Mouse (Mus musculus) olfactory bulb, adult 2 months (tissue): ENCODE results near the gene Lrrc29. TPM values are rescaled to one million over a fixed set of nuclear protein-coding genes. Genes with fewer than 3 reads are reported as not detected.
A peak's percentile ranks its signal among the peaks of the same experiment; 100 is the strongest.

ENCODE experiments used
- H3K27ac ChIP-seq: fragments of 200-500 bp; 2 replicates; pipeline ENCODE4 v1.5.1; 2012; ENCODE audit warnings: low read depth, low read length; ENCODE audit not compliant: insufficient read depth
- H3K4me1 ChIP-seq: fragments of 200-500 bp; 2 replicates; pipeline ENCODE4 v1.6.1; 2012; ENCODE audit warnings: low read length; ENCODE audit not compliant: control insufficient read depth, insufficient read depth
- H3K4me3 ChIP-seq: fragments of 200-500 bp; 2 replicates; pipeline ENCODE4 v1.5.1; 2012; ENCODE audit warnings: mild to moderate bottlenecking, low read depth, low read length, moderate library complexity; ENCODE audit not compliant: insufficient read depth
- CTCF ChIP-seq: fragments of 200-500 bp; IDR thresholded peaks from 2 replicates; pipeline ENCODE4 v1.5.1; 2012; ENCODE audit warnings: low read depth, mild to moderate bottlenecking, low read length, moderate library complexity; ENCODE audit not compliant: insufficient read depth
- POLR2A ChIP-seq: fragments of 200-500 bp; IDR thresholded peaks from 2 replicates; pipeline ENCODE4 v1.6.1; 2012; ENCODE audit warnings: mild to moderate bottlenecking, low read depth, low read length, moderate library complexity; ENCODE audit not compliant: insufficient read depth
- WGBS: fragments of 180-500 bp; shearing (Covaris S2); methylation state at CpG from one replicate; pipeline ENCODE4 v1.1.7; 2018; 5-methylcytosine and 5-hydroxymethylcytosine counted together
- polyA plus RNA-seq: library from polyadenylated mRNA; stranded (reverse); fragments of >200 nt; gene quantifications from 2 replicates; pipeline ENCODE4 v1.2.4, GENCODE M21; 2012; ENCODE audit warnings: low replicate concordance; ENCODE audit not compliant: missing spikeins, insufficient read depth, insufficient read length

Lrrc29 gene
- polyA plus RNA-seq, 1 experiment = not detected

- H3K4me1 ChIP-seq = peaks cover 22% of the 10 kb centered on the region
- H3K4me3 ChIP-seq = peak overlapping the region; percentile 73
- WGBS = under 1% methylated on average over 53 of the region's 53 CpGs
- TF ChIP-seq CTCF = no peak
- peak; percentile 88 for TF ChIP-seq POLR2A
- H3K27ac ChIP-seq = peak overlapping the region; percentile 78
Measured at GRCm38 (mm10) chr8:105288958-105289732, 36.9 kb downstream of the Lrrc29 start.

GRCm38 (mm10) chr8:105288231-105288630, 37.8 kb downstream of the Lrrc29 start:
- WGBS = 61% methylated on average over 5 of the region's 5 CpGs
- no peak overlapping the region for H3K4me3 ChIP-seq
- no peak overlapping the region for H3K27ac ChIP-seq
- TF ChIP-seq POLR2A (no peak), CTCF (no peak)
- H3K4me1 ChIP-seq = peaks cover 22% of the 10 kb centered on the region

- WGBS = 86% methylated on average over 4 of the region's 4 CpGs
- no peak overlapping the region for H3K4me3 ChIP-seq
- H3K4me1 ChIP-seq = peaks cover 22% of the 10 kb centered on the region
- H3K27ac ChIP-seq = no peak overlapping the region
- TF ChIP-seq CTCF = no peak
- TF ChIP-seq POLR2A = no peak
Measured at GRCm38 (mm10) chr8:105286907-105287306, 39.2 kb downstream of the Lrrc29 start.

GRCm38 (mm10) chr8:105285514-105285913, 40.6 kb downstream of the Lrrc29 start:
- TF ChIP-seq CTCF = no peak
- no peak for TF ChIP-seq POLR2A
- 60% methylated on average over 12 of the region's 12 CpGs for WGBS
- H3K4me3 ChIP-seq = no peak overlapping the region
- H3K4me1 ChIP-seq = peaks cover 18% of the 10 kb centered on the region
- no peak overlapping the region for H3K27ac ChIP-seq

GRCm38 (mm10) chr8:105283074-105283473, 43.0 kb downstream of the Lrrc29 start:
- peaks cover 11% of the 10 kb centered on the region for H3K4me1 ChIP-seq
- no peak overlapping the region for H3K27ac ChIP-seq
- peak; percentile 47 for TF ChIP-seq CTCF
- TF ChIP-seq POLR2A = no peak
- WGBS = 49% methylated on average over 23 of the region's 23 CpGs
- H3K4me3 ChIP-seq = no peak overlapping the region

GRCm38 (mm10) chr8:105282239-105282638, 43.8 kb downstream of the Lrrc29 start:
- no peak for TF ChIP-seq POLR2A
- TF ChIP-seq CTCF = no peak
- 95% methylated on average over 4 of the region's 4 CpGs for WGBS

GRCm38 (mm10) chr8:105281821-105282220, 44.3 kb downstream of the Lrrc29 start:
- TF ChIP-seq POLR2A (no peak), CTCF (no peak)
- WGBS = 93% methylated on average over 12 of the region's 12 CpGs
- Histone ChIP-seq H3K4me1 (peaks cover 11% of the 10 kb centered on the region), H3K27ac (no peak overlapping the region), H3K4me3 (no peak overlapping the region)

More at GRCm38 (mm10) chr8:105282239-105282638, 43.8 kb downstream of the Lrrc29 start:
- H3K27ac ChIP-seq = no peak overlapping the region
- H3K4me1 ChIP-seq = peaks cover 11% of the 10 kb centered on the region
- no peak overlapping the region for H3K4me3 ChIP-seq

GRCm38 (mm10) chr8:105280567-105280966, 45.5 kb downstream of the Lrrc29 start:
- Histone ChIP-seq H3K27ac (no peak overlapping the region), H3K4me3 (no peak overlapping the region), H3K4me1 (peaks cover 16% of the 10 kb centered on the region)
- 83% methylated on average over 3 of the region's 3 CpGs for WGBS
- no peak for TF ChIP-seq CTCF
- TF ChIP-seq POLR2A = no peak

GRCm38 (mm10) chr8:105278911-105279334, 47.2 kb downstream of the Lrrc29 start:
- 5% methylated on average over 28 of the region's 28 CpGs for WGBS
- Histone ChIP-seq H3K27ac (no peak overlapping the region), H3K4me3 (peak overlapping the region; percentile 29), H3K4me1 (peaks cover 16% of the 10 kb centered on the region)
- TF ChIP-seq POLR2A (no peak), CTCF (no peak)
